Mouse (Mus musculus) liver, embryonic 14.5 days (tissue): Measurements from ENCODE around the gene Csad. TPM values are rescaled to one million over a fixed set of nuclear protein-coding genes. Genes with fewer than 3 reads are reported as not detected.

Source experiments
- ATAC-seq: fragments of 200-750 bp; cut with Nextera tagmentation; 2 replicates; pipeline ENCODE4 v1.8.0; 2017; ENCODE audit warnings: moderate number of reproducible peaks, mild to moderate bottlenecking, moderate library complexity; ENCODE audit not compliant: insufficient read depth
- DNase-seq, 3 experiments: peaks; one replicate each; pipeline ENCODE4 v3.0.0-alpha.2; 2012 to 2013; ENCODE audit warnings: low read depth in 3 of 3, low spot score in 3 of 3
- H3K27ac ChIP-seq: fragments of 300-500 bp; sonication (generic); 2 replicates; pipeline ENCODE4 v1.5.1; 2014; ENCODE audit warnings: moderate library complexity, mild to moderate bottlenecking, control low read depth, inconsistent platforms
- H3K27me3 ChIP-seq: fragments of 300-500 bp; sonication (generic); 2 replicates; pipeline ENCODE4 v1.6.1; 2014; ENCODE audit warnings: mild to moderate bottlenecking, low read length, moderate library complexity; ENCODE audit not compliant: control insufficient read depth, insufficient read depth
- H3K36me3 ChIP-seq: fragments of 300-500 bp; sonication (generic); replicated peaks from 2 replicates; pipeline ENCODE4 v1.6.1; 2014; ENCODE audit warnings: low read depth; ENCODE audit not compliant: control insufficient read depth, insufficient read depth
- H3K4me1 ChIP-seq, 2 experiments: fragments of 200-500 bp in 1 of 2; fragments of 300-500 bp in 1 of 2; sonication (generic) in 1 of 2; replicated peaks; 2 replicates each; pipeline ENCODE4 v1.6.1; 2012 to 2014; ENCODE audit warnings: antibody characterized with exemption in 1 of 2, inconsistent platforms in 1 of 2, low read length in 1 of 2; ENCODE audit not compliant: control insufficient read depth in 2 of 2, insufficient read depth in 2 of 2
- H3K4me2 ChIP-seq: fragments of 300-500 bp; sonication (generic); 2 replicates; pipeline ENCODE4 v1.6.1; 2014; ENCODE audit warnings: low read depth, mild to moderate bottlenecking, control low read depth, moderate library complexity
- H3K4me3 ChIP-seq, 2 experiments: fragments of 200-500 bp in 1 of 2; fragments of 300-500 bp in 1 of 2; sonication (generic) in 1 of 2; 2 replicates each; pipeline ENCODE4 v1.5.1; 2012 to 2014; ENCODE audit warnings: low read depth in 2 of 2, low read length in 2 of 2, mild to moderate bottlenecking in 2 of 2, control low read depth in 1 of 2, inconsistent platforms in 1 of 2, moderate library complexity in 1 of 2; ENCODE audit not compliant: insufficient read depth in 1 of 2
- H3K9ac ChIP-seq: fragments of 300-500 bp; sonication (generic); replicated peaks from 2 replicates; pipeline ENCODE4 v1.6.1; 2014; ENCODE audit warnings: mild to moderate bottlenecking, control low read depth, moderate library complexity
- H3K9me3 ChIP-seq: fragments of 300-500 bp; sonication (generic); 2 replicates; pipeline ENCODE4 v1.6.1; 2016; ENCODE audit warnings: low read length, mixed read lengths; ENCODE audit not compliant: control insufficient read depth
- CTCF ChIP-seq: IDR thresholded peaks from 2 replicates; pipeline ENCODE4 v1.5.1; 2016; ENCODE audit warnings: antibody characterized with exemption, low read depth, control low read depth
- EP300 ChIP-seq: IDR thresholded peaks from 2 replicates; pipeline ENCODE4 v1.6.1; 2016; ENCODE audit warnings: antibody characterized with exemption, low read depth
- WGBS: fragments of 180-500 bp; shearing (Covaris S2); extraction: QIAGEN DNeasy Blood & Tissue Kit; methylation state at CpG from one replicate; pipeline ENCODE4 v1.1.7; 2014; ENCODE audit not compliant: insufficient replicate concordance; 5-methylcytosine and 5-hydroxymethylcytosine counted together
- polyA plus RNA-seq, 2 experiments: library from polyadenylated mRNA; depleted of rRNA in 1 of 2; stranded (reverse) in 1 of 2; unstranded in 1 of 2; fragments of >200 nt; fragmentation: Nextera tagmentation in 1 of 2; extraction: Ambion mirVana in 1 of 2; gene quantifications; 2 replicates each; pipeline versions ENCODE4 v1.2.1 to v1.2.3; 2012 to 2014

The Csad gene
- polyA plus RNA-seq, 2 experiments, result 17.9 to 24.0 TPM

DNA sequence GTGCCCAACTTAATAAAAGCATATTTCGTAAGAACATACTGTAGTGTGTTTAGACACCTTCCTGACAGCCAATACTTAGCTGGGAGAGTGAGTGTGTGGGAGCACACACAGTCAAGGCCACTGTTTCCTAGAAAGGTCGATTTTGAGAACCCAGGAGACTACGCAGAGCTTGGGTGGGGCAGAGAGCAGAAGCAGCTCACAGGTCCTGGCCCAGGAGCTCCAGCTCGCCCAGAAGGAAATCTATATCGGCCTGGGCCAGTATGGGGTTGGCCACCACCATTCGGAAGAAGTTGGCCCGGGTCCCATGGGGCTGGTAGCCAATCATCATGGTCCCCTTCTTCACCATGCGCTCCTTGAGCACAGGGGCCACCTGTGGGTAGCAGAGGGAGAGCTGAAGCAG, 27.1 kb downstream of the Csad start:
- Histone ChIP-seq H3K4me3 (no peak overlapping the region), H3K36me3 (no peaks in the 10 kb centered on the region), H3K9me3 (no peaks in the 10 kb centered on the region), H3K4me2 (no peak overlapping the region), H3K27ac (no peak overlapping the region), H3K27me3 (no peaks in the 10 kb centered on the region), H3K9ac (no peak overlapping the region), H3K4me1 (peaks cover 0 to 8% of the 10 kb centered on the region in 2 experiments; a peak in 1 of 4 replicates)
- ATAC-seq (no peak), DNase-seq (no peak)
- TF ChIP-seq EP300 (no peak), CTCF (no peak)
- WGBS, result 69% methylated on average over 8 of the region's 8 CpGs

GRCm38 (mm10) chr15:102176571-102177316, 27.8 kb downstream of the Csad start:
- no peak overlapping the region for H3K4me3 ChIP-seq
- H3K27me3 ChIP-seq, result no peaks in the 10 kb centered on the region
- H3K4me1 ChIP-seq, result peaks cover 0 to 8% of the 10 kb centered on the region in 2 experiments; a peak in 1 of 4 replicates
- no peak overlapping the region for H3K9ac ChIP-seq
- H3K4me2 ChIP-seq, result no peak overlapping the region
- no peak overlapping the region for H3K27ac ChIP-seq
- ATAC-seq (peak; percentile 44; the same call in 1 of the 2 replicates), DNase-seq (no peak)
- no peaks in the 10 kb centered on the region for H3K9me3 ChIP-seq
- WGBS, result 46% methylated on average over 7 of the region's 7 CpGs
- no peaks in the 10 kb centered on the region for H3K36me3 ChIP-seq
- TF ChIP-seq EP300 (peak; percentile 24; the same call in 1 of the 2 replicates), CTCF (no peak)

GRCm38 (mm10) chr15:102175736-102176319, 28.7 kb downstream of the Csad start:
- Histone ChIP-seq H3K27me3 (no peaks in the 10 kb centered on the region), H3K4me3 (no peak overlapping the region), H3K9ac (no peak overlapping the region), H3K4me2 (no peak overlapping the region), H3K4me1 (peaks cover 0 to 8% of the 10 kb centered on the region in 2 experiments; a peak in 1 of 4 replicates), H3K27ac (no peak overlapping the region), H3K36me3 (no peaks in the 10 kb centered on the region), H3K9me3 (no peaks in the 10 kb centered on the region)
- WGBS, result 75% methylated on average over 16 of the region's 16 CpGs
- DNase-seq (no peak), ATAC-seq (no peak)
- TF ChIP-seq CTCF (no peak), EP300 (no peak)

GRCm38 (mm10) chr15:102173581-102173980, 30.9 kb downstream of the Csad start:
- H3K4me1 ChIP-seq, result peaks cover 0 to 8% of the 10 kb centered on the region in 2 experiments; a peak in 1 of 4 replicates
- WGBS, result 51% methylated on average over 3 of the region's 3 CpGs
- H3K9me3 ChIP-seq, result no peaks in the 10 kb centered on the region
- ATAC-seq (no peak), DNase-seq (no peak)
- H3K27me3 ChIP-seq, result no peaks in the 10 kb centered on the region
- no peak for TF ChIP-seq CTCF
- TF ChIP-seq EP300, result no peak
- no peak overlapping the region for H3K9ac ChIP-seq
- no peak overlapping the region for H3K27ac ChIP-seq
- no peak overlapping the region for H3K4me2 ChIP-seq
- no peaks in the 10 kb centered on the region for H3K36me3 ChIP-seq
- H3K4me3 ChIP-seq, result no peak overlapping the region

GRCm38 (mm10) chr15:102169064-102169463, 35.5 kb downstream of the Csad start:
- Histone ChIP-seq H3K4me3 (no peak overlapping the region), H3K27ac (no peak overlapping the region), H3K4me1 (no peaks in the 10 kb centered on the region), H3K9me3 (no peaks in the 10 kb centered on the region), H3K36me3 (no peaks in the 10 kb centered on the region), H3K27me3 (no peaks in the 10 kb centered on the region), H3K4me2 (no peak overlapping the region), H3K9ac (no peak overlapping the region)
- TF ChIP-seq EP300, result no peak
- no peak for TF ChIP-seq CTCF
- 33% methylated on average over 2 of the region's 2 CpGs for WGBS
- no peak for DNase-seq
- no peak for ATAC-seq
